Mouse (Mus musculus) heart, adult 2 months (tissue): ENCODE measurements around the gene Trim43c.
"Not testable (repeated sequence)": the region's sequence is repeated elsewhere in the genome, so short reads cannot be mapped to it uniquely, and the experiment has no call there.

Source experiments
- CTCF ChIP-seq: fragments of 200-600 bp; IDR thresholded peaks from 2 replicates; pipeline ENCODE4 v1.8.1; 2022; ENCODE audit warnings: antibody characterized with exemption, mild to moderate bottlenecking, moderate library complexity
- EP300 ChIP-seq: fragments of 200-500 bp; IDR thresholded peaks from 2 replicates; pipeline ENCODE4 v1.6.1; 2011; ENCODE audit warnings: low read depth, low read length, control low read depth; ENCODE audit not compliant: insufficient read depth
- POLR2A ChIP-seq: fragments of 200-500 bp; IDR thresholded peaks from 2 replicates; pipeline ENCODE4 v1.6.1; 2011; ENCODE audit warnings: mild to moderate bottlenecking, low read depth, low read length, control low read depth; ENCODE audit not compliant: insufficient read depth

GRCm38 (mm10) chr9:88853072-88853471, 14.1 kb downstream of the Trim43c start:
- not testable (repeated sequence) for TF ChIP-seq CTCF, POLR2A, EP300
